Mouse (Mus musculus) urinary bladder, postnatal 36 days (tissue): Measurements from ENCODE around the gene Ptprt.

Experiments
- DNase-seq, 2 experiments: peaks; one replicate each; pipeline ENCODE4 v3.0.0; 2022; ENCODE audit warnings: low spot score in 2 of 2, mixed read lengths in 1 of 2

The Ptprt gene

DNA sequence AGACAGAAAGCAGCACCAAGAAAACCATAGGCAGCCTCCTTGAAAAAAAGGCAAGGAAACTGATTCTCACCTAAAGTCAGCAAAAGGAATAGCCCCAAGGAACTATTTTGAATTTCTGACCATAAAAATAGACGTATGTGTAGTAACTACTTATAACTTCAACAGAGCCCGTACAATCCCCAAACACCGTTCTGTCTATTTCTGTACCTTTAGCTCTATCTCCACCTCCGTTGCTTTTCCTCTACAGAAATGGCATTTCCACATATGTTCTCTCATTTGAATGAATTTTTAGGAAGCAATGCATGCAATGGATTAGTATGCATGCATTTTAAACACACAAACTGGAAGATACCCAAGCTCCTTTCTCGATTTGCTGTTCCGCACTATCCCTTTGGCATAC, 715.5 kb downstream of the Ptprt start:
- DNase-seq = no peak

- DNase-seq = no peak
Observed at GRCm38 (mm10) chr2:161944689-161945088, 716.3 kb downstream of the Ptprt start.

- DNase-seq = no peak
Observed at GRCm38 (mm10) chr2:161941991-161942390, 719.0 kb downstream of the Ptprt start.

- DNase-seq = no peak
Observed at GRCm38 (mm10) chr2:161907214-161907613, 753.7 kb downstream of the Ptprt start.

DNA sequence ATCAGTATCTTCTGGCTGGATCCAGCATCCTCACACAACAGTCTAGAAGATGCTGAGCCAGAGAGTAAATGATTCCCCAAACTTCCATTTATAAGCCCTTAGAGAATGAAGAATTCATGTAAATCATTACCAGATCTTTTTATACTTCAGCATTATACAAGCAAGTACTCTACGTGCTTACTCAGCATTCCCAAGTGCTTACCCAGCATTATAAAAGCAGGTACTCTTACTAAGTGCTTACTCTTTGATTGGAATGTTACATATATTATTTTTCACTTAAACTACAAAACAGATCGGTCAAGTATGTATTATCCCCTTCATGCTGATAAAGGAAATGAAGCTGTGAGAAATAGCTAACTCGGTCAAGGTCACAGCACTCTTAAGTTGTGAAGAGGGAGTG, 758.8 kb downstream of the Ptprt start:
- no peak for DNase-seq

GRCm38 (mm10) chr2:161884446-161884845, 776.5 kb downstream of the Ptprt start:
- no peak for DNase-seq

- no peak for DNase-seq
Observed at GRCm38 (mm10) chr2:161882580-161882979, 778.4 kb downstream of the Ptprt start.

GRCm38 (mm10) chr2:161880941-161881340, 780.0 kb downstream of the Ptprt start:
- no peak for DNase-seq

GRCm38 (mm10) chr2:161865231-161865630, 795.7 kb downstream of the Ptprt start:
- DNase-seq = no peak

- DNase-seq = no peak
Observed at GRCm38 (mm10) chr2:161858813-161859212, 802.1 kb downstream of the Ptprt start.

DNA sequence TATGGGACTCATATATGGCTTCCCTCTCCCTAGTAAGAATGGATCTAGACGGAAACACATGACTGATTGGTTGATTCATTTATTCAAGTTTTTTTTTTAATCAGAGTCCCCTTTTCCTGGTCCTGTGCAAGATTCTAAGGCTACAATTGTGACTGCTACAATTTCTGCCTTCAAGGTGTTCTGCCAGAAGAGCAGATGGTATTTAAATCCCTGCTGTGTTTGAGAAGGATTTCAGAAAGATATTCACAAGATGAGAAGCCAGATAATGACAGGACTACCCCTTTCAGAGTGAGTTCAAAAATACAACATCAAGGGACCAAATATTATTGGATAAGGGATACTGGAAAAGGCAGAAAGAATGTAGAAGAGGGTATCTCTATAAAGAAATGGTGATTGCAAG, 802.6 kb downstream of the Ptprt start:
- no peak for DNase-seq

DNA sequence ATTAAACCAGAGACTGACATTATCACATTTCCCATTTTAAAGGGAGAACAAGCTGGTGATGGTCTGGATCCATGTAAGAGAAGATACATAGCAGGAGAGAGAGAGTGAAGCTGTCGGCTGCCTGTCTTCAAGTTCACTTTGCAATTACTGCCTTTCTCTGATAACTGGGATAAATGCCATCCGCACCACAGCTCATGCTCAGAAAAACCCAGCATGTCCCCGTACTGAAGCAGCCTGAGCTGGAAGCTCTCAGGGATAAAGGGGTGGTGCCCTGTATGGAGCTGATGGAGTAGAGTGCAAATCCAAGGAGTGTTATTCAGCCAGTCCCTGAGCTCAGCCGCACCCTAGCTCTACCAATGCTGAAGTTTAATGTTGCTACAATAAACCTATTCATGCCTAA, 825.9 kb downstream of the Ptprt start:
- no peak for DNase-seq

GRCm38 (mm10) chr2:161833846-161834245, 827.1 kb downstream of the Ptprt start:
- no peak for DNase-seq

GRCm38 (mm10) chr2:161813326-161813725, 847.6 kb downstream of the Ptprt start:
- DNase-seq = no peak

DNA sequence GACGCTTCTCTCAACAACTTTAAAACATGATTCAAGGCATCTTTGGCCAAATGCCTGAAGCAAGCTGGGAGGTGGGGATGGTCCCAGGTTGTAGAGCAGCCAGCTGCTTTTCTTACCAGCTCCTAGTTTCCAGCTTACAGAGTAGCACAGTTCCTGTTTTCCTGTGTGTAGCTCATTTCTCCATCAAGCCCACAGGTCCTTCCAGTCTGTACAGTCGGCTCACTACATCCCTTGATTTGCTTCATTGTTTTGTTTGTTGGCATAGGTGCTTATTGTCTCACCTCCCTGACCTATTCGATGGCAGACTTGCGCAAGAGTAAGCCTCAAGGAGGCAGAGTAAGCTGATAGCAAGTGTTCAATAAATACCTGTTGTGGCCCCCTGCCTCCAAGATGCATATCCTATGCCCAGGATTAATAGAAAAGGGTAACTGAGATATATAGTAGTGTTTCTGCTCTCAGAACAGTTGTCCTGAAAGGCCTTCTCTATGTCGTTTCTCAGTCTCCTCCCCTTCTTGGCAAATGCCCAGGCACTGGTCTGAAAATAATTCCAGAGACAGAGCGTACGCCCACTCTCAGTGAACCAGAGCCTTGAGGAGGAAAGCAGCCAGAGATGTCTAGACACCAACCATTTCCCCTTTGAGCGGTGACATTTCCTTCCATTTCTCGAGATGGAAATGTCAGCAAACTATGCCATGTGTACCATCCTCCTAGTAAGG, 852.7 kb downstream of the Ptprt start:
- no peak for DNase-seq

GRCm38 (mm10) chr2:161806287-161807007, 854.5 kb downstream of the Ptprt start:
- DNase-seq = no peak

- no peak for DNase-seq
Observed at GRCm38 (mm10) chr2:161799946-161800345, 861.0 kb downstream of the Ptprt start.

DNA sequence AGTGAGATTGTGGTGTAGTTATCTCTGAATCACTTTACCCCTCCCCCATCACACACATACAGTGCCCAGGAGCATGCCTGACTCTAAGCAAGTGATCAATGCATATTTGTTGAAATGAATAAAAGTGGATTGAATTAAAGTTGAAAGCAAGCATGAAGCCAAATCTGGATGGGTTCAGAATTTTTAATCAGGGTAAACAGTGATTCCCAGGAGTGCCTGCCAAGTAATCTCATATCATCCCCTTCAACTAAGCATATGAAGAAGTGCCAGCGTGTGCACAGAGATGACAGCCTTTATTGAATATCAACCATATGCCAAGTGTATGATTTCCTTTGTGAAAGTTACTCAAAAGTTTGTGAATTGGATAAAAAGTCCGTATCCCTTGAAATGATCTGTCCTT, 893.4 kb downstream of the Ptprt start:
- no peak for DNase-seq

DNA sequence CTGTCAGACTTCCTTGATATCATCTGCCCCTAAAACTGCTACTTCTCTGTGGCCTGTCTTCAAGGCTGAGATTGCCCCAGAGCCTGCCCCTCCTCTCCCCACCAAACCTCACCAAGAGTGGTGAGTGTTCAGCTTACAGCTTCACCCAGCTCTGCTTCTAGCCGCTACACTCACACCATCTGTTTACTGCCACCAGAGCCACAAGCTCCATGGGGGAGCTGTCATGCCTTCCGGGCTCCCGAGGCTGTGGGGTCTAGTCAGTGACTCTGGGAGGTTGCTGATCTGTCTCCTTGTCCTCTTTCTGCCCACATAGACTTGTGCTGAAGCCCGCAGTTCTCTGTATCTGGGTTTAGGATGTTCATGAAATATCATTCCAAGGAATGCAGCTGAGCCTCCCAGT, 947.9 kb downstream of the Ptprt start:
- no peak for DNase-seq

- DNase-seq = no peak
Observed at GRCm38 (mm10) chr2:161709316-161709715, 951.6 kb downstream of the Ptprt start.

DNA sequence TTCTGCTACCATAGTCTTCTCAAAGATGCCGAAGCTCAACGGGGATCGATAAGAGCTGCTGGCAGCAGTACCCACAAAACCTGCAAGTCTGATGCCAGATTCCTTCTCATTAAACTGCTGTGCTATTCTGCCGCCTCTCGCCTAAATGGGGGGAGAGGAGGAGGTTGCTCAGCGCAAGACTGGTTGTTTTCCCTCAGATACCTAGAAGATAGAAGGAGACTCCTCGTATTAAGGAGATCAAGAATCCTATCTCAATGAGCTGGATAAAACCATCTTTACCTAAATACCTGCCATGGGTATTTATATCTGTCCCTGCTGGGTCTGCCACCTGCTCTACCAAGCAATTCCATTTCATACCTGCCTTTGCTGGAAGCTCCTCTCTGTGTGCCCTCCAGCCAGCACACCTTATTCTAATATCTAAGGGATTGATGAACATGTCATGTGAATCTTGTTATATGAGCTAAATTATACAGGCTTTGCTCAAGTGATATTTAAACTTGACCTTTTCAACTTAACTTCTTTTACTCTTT, 954.5 kb downstream of the Ptprt start:
- DNase-seq = no peak

GRCm38 (mm10) chr2:161704811-161705210, 956.1 kb downstream of the Ptprt start:
- no peak for DNase-seq

DNA sequence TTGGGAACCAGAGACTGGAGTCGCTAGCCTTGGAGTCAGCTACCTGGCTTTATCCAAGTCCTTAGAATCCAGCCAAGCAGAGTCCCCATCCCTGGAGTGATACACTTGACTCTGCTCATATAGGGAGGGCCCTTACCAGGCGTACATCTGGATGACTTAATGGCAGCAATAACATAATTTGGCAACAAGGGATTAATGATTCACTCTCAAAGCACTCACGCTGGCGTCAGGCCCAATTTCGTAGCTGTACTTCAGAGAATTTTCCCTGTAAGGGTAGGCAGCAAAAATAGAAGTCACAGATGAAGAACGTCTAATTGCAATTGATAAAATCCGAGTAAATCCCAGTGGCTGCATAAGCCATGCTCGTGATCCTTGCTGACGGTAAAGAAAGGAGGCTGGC, 956.5 kb downstream of the Ptprt start:
- peak in 1 of 2 experiments; percentile 16 for DNase-seq
